Mouse (Mus musculus) cerebellum, adult 9-10 months (tissue): ENCODE data around the gene Sox13.

ENCODE experiments used
- DNase-seq: peaks from one replicate; pipeline ENCODE4 v3.0.0; 2022

Sox13 gene

GRCm38 (mm10) chr1:133424547-133425140 lies 467 bp upstream of the Sox13 start:
- DNase-seq: no peak

DNA sequence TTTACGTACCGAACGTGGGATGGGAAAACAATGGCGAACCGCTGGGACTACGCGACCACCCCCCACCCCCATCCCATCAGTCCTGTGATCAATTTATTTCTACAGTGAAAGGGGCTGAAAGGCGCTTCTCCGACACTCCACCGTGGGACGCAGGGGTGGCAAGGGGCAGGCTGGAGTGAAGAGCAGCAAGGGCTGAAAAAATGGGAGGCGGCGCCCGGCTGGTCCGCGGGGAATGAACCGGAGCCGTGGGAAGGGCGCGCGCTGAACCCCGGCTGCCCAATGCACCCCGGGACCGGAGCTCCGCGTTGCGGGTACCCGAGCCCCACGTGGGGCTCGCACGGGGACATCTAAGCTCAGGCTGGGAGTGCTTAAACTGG lies 1.0 kb downstream of the Sox13 start:
- no peak for DNase-seq

- no peak for DNase-seq
These were observed 1.5 kb downstream of the Sox13 start for GRCm38 (mm10) chr1:133422615-133423161.

DNA sequence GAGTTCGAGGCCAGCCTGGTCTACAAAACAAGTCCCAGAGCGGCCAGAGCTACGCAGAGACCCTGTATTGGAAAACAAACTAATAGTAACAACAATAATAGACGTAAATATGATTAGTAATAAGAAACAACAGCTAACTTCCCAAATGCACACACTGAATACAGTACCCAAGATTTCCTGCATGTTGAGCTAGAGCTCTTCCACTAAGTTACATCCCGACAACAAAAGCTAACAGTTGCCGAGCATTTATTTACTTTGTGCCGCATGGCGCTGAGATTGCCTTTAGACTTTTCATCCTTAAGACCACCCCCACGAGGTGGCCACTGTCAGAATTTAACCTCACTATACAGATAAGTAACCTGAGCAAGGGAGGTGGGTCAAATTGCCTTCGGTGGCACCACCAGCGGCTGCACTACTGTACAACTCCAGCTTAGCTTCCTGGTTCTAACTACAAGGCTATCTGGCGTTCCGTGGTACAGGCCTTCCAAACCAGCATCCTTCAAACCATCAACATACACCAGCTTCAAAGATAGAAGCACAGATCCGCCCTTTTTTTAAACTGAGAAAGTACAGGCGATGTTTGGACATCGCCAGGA lies 2.1 kb downstream of the Sox13 start:
- DNase-seq: no peak

GRCm38 (mm10) chr1:133421061-133421460 lies 3.1 kb downstream of the Sox13 start:
- no peak for DNase-seq

- DNase-seq: no peak
These were observed 3.7 kb downstream of the Sox13 start for GRCm38 (mm10) chr1:133420491-133420890.

- no peak for DNase-seq
These were observed 4.9 kb downstream of the Sox13 start for GRCm38 (mm10) chr1:133419178-133419834.

GRCm38 (mm10) chr1:133418164-133418800 lies 5.9 kb downstream of the Sox13 start:
- no peak for DNase-seq

- DNase-seq: no peak
These were observed 6.6 kb downstream of the Sox13 start for GRCm38 (mm10) chr1:133417539-133417938.

GRCm38 (mm10) chr1:133417113-133417512 lies 7.1 kb downstream of the Sox13 start:
- no peak for DNase-seq

DNA sequence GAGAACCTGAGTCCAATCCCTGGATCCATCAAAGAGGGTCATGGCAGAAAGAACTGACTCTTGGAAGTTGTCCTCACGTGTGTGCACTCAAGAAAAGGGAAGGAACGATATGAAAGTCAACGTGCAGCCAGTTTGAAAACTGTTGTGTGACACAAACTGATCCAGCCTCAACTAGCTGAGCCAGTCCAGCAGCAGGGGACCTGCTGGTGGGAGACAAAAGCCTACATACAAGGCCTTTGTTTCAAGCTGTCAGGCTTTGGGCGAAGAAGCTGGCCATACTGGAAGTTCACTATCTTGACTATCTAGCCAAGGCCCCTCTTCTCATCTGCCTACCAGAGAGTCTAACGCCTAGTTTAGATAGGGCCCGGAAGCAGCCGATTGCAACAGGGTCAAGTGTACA lies 7.7 kb downstream of the Sox13 start:
- no peak for DNase-seq

DNA sequence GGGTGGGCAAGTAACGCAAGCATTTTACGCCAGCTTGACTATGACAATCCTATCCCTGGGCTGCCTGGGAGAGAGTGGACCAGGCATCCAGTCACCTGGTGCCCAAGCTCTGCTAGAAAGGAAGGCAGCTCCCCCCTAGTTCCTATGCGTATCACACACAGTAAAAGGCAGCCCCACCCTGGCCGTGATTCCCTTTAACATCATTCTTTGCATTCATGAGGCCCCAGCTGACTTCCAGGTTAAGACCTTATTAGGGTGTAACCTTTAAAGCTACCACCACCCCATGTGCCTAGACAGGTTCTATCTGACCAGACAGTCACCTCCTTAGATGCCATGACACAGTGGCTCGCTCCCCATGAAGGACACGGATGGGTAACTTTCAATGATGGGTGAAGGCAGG lies 8.7 kb downstream of the Sox13 start:
- no peak for DNase-seq

GRCm38 (mm10) chr1:133415086-133415485 lies 9.1 kb downstream of the Sox13 start:
- no peak for DNase-seq

DNA sequence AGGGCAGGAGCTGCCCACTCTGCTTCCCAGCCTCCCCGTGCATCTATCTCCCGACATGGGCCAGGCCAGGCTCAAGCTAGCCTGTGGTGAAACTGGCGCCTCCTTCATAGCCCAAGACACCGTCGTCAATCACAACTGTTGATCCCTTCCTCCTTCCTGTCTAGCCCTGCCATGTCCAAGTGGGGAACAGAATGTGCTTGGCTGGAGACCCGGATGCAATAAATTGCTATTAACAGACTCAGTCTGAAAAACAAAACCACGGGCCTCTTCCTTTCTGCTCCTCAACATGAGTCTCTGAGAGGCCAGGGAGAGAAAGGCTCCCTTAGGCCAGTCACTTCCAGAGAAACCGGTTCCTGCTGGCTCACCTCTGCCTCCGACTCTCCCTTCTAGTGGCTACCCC lies 11.2 kb downstream of the Sox13 start:
- no peak for DNase-seq

GRCm38 (mm10) chr1:133411506-133412147 lies 12.6 kb downstream of the Sox13 start:
- DNase-seq: no peak

GRCm38 (mm10) chr1:133409786-133410185 lies 14.4 kb downstream of the Sox13 start:
- no peak for DNase-seq

DNA sequence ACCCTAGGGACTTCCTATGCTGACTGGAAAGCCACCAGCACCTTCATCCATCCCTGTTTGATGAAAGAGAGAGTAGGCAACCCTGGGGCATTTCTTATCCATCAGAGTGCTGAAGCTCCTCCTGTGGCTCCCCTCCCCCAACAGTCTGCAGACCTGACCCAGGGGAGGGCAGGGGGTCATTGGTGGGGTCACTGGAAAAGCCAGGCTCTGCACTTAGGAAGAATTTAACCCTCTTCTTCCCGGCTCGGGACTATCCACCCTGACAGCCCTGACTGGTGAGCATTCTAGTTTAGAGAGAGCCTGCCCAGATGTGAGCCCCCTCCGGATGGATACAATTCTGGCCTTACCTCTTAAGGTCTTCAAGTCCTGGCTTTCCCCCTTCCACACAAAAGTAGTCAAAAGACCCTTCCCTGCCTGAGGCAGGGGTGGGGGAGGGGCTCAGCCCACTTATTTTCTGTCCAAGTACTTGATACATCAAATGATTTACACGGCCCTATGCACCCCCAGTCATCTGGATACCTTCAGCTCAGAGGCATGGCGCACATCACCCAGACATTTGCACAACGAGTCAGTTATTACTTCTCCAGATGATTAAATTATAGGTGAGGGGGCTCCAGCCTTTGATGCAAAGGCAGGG lies 15.2 kb downstream of the Sox13 start:
- DNase-seq: no peak

DNA sequence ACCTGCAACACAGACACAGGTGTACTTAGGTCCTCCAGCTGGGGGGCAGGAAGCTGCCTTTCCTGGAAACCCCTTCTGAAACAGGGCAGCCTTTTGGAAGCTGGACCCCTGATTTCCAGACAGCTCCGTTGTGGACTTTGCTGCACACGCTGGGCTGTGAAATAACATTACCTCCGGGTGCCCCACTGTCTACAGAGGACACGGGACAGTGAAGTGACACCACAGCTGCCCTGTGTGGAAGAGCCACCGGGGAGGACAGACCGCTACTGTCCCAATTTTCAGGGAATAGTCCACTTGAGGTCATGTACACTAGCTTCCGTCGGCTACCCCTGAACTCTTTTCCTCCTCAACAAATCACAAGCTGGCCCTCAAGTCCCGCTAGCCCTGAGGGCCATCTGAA lies 15.9 kb downstream of the Sox13 start:
- DNase-seq: no peak

DNA sequence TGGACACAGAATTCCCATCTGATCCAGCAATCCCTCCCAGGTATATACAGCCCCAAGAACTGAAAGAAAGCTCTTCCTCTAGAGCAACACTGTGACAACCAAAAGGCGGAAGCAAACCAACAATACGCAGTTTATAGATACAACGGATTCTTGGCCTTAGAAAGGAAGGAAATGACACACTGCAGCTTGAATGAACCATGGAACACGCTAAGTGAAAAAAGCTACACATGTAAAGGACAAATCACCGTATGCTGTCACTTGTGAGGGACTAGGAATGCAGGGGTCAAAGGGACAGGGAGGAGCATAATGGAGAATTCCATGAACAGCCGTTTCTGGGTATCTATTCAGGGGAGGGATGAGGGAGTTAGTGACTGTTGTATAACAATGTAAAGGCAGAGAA lies 16.7 kb downstream of the Sox13 start:
- DNase-seq: no peak

GRCm38 (mm10) chr1:133406614-133407013 lies 17.6 kb downstream of the Sox13 start:
- DNase-seq: no peak

- DNase-seq: no peak
These were observed 20.2 kb downstream of the Sox13 start for GRCm38 (mm10) chr1:133404005-133404404.

DNA sequence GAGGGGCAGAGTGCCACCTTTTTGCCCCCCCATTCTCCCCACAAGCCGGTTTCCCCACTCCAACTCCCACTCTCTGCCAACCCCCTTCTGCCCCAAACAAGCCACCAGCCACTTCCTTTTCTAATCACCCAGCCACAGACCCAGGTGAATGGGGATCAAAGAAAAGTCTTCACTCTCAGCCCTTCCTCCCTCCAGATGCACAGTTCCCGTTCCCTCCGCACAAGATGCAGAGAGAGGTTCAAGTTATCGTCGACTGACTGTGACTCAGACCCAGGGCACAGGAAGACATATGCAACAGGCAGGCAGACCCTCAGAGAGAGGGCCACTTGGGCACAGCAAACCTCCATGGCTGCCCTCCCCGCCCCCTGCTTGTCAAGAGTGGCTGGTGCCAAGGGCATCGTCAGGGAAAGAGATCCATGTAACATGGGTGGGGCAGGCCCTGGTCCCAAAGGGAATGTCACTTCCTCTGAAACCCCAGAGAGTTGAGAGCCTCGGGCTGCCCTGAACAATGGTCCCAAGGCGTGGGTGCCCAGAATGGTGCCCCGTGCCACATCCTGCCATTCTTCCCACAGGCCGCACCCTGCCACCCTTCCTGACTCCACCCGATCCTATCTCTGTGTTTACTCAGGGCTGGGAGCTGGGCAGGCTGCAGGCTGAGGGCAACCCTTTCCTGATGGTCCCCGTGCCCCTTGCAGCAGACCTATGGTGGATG lies 24.0 kb downstream of the Sox13 start:
- DNase-seq: no peak
